ENCODE assay signal across 10 mouse cellular contexts in genomic region chr9:27791639-27791966, GRCm38 (mm10). TPM values are rescaled to one million over a fixed set of nuclear protein-coding genes. Genes with fewer than 3 reads are reported as not detected.
DNase-seq lines count a peak whose midpoint lies in the region; ATAC-seq lines count a peak whose summit lies in the region.
"Had no signal": no experiment of that assay in that cellular context is flagged by ENCODE, and none has a peak within 500 bp of the region (broad histone marks: within the 10 kb centered on the region; RNA-seq: fewer than 3 reads in every experiment).

No protein-coding gene starts in this region.

- H3K36me3 ChIP-seq in heart, embryonic 12.5 days = no peaks in the 10 kb centered on the region
- no peaks in the 10 kb centered on the region for H3K36me3 ChIP-seq in limb, embryonic 11.5 days (ENCODE audit: control insufficient read depth, insufficient read depth, low read length)
- H3K36me3 ChIP-seq in stomach, embryonic 16.5 days (ENCODE audit: control insufficient read depth, insufficient read depth, low read length) = no peaks in the 10 kb centered on the region

- peaks cover 10% of the 10 kb centered on the region for H3K4me1 ChIP-seq in heart, embryonic 12.5 days (replicated peaks)
- peaks cover 3% of the 10 kb centered on the region; the same call in 1 of the 2 replicates for H3K4me1 ChIP-seq in limb, embryonic 11.5 days (ENCODE audit: control insufficient read depth, insufficient read depth, low read length)
- no peaks in the 10 kb centered on the region for H3K4me1 ChIP-seq in stomach, embryonic 16.5 days (ENCODE audit: control insufficient read depth, insufficient read depth, low read length)

- 0 out of 2 replicates have a peak overlapping the region, but pooled peaks have one; percentile 48 for H3K9ac ChIP-seq in heart, embryonic 12.5 days
- no peak overlapping the region for H3K9ac ChIP-seq in limb, embryonic 11.5 days (ENCODE audit: low read length)
- H3K9ac ChIP-seq in stomach, embryonic 16.5 days (ENCODE audit: low read length) = peak overlapping the region; percentile 27

- no peak for ATAC-seq in heart, embryonic 12.5 days (ENCODE audit: insufficient number of reproducible peaks, low FRiP score)
- no peak for ATAC-seq in limb, embryonic 11.5 days (ENCODE audit: insufficient number of reproducible peaks, low FRiP score, low TSS enrichment, low read depth)
- ATAC-seq in stomach, embryonic 16.5 days (ENCODE audit: insufficient read depth, low FRiP score) = no peak

- H3K27ac ChIP-seq in heart, embryonic 12.5 days (ENCODE audit: poor library complexity, severe bottlenecking) = no peak overlapping the region
- H3K27ac ChIP-seq in limb, embryonic 11.5 days (replicated peaks; ENCODE audit: low read depth, low read length) = no peak overlapping the region
- no peak overlapping the region for H3K27ac ChIP-seq in stomach, embryonic 16.5 days (ENCODE audit: low read length)

- peak overlapping the region; percentile 91 for H3K4me2 ChIP-seq in heart, embryonic 12.5 days
- H3K4me2 ChIP-seq in limb, embryonic 11.5 days (ENCODE audit: low read depth, severe bottlenecking) = peak overlapping the region; percentile 39
- peak overlapping the region; percentile 56 for H3K4me2 ChIP-seq in stomach, embryonic 16.5 days (ENCODE audit: low read depth, low read length)

- DNase-seq in heart, adult 8-10 months (ENCODE audit: low spot score) = no peak
- DNase-seq in right cerebral cortex, postnatal 14 days = peak; percentile 22
- no peak for DNase-seq in right cerebral cortex, postnatal 25 days
- DNase-seq in limb, embryonic 11.5 days (ENCODE audit: low spot score) = peak; percentile 43
- no peak for DNase-seq in thymus, postnatal 0 days (ENCODE audit: low spot score)
- no peak for DNase-seq in left cerebral cortex, adult 18-20 months (ENCODE audit: low spot score in 2 of 2)
- DNase-seq: adrenal gland, adult 2 months; kidney, postnatal 14 days had no signal

- peak overlapping the region; percentile 45 for H3K4me3 ChIP-seq in heart, embryonic 12.5 days
- H3K4me3 ChIP-seq in limb, embryonic 11.5 days (ENCODE audit: low read depth, low read length) = peak overlapping the region; percentile 12
- H3K4me3 ChIP-seq in stomach, embryonic 16.5 days (replicated peaks; ENCODE audit: low read length) = peak overlapping the region; percentile 43

- WGBS in heart, embryonic 12.5 days = 4% methylated on average over 12 of the region's 12 CpGs
- 4% methylated on average over 12 of the region's 12 CpGs for WGBS in limb, embryonic 11.5 days
- WGBS in stomach, embryonic 16.5 days = 3% methylated on average over 12 of the region's 12 CpGs

- H3K9me3 ChIP-seq in heart, embryonic 12.5 days (replicated peaks) = no peaks in the 10 kb centered on the region
- H3K9me3 ChIP-seq in limb, embryonic 11.5 days (ENCODE audit: control insufficient read depth, low read length) = no peaks in the 10 kb centered on the region
- H3K9me3 ChIP-seq in stomach, embryonic 16.5 days (replicated peaks; ENCODE audit: control insufficient read depth, low read length) = no peaks in the 10 kb centered on the region

- peaks cover 34% of the 10 kb centered on the region for H3K27me3 ChIP-seq in heart, embryonic 12.5 days (replicated peaks)
- peaks cover 31% of the 10 kb centered on the region for H3K27me3 ChIP-seq in limb, embryonic 11.5 days (ENCODE audit: control insufficient read depth, insufficient read depth, low read length)
- peaks cover 26% of the 10 kb centered on the region for H3K27me3 ChIP-seq in stomach, embryonic 16.5 days (ENCODE audit: control insufficient read depth, insufficient read depth, low read length)

RNA-seq across cellular contexts. Expression of gene Opcml, which starts 1.0 kb away (rescaled TPM):
- 1.4 and 1.5 TPM in 2 replicates for polyA plus RNA-seq in heart, embryonic 12.5 days (2016; fragmentation: Nextera tagmentation; extraction: Ambion mirVana)
- total RNA-seq in heart, adult 8-10 months (2022) = 1 to 10 TPM in 3 of 4 experiments, under 1 TPM in 1; 0.87 to 1.2 (median 1.1) TPM
- polyA plus RNA-seq in limb, embryonic 11.5 days (2014; fragmentation: Nextera tagmentation; extraction: Ambion mirVana) = 0.20 and 0.26 TPM in 2 replicates
- polyA plus RNA-seq in stomach, embryonic 16.5 days (2015; fragmentation: Nextera tagmentation; extraction: Ambion mirVana) = 2.8 and 3.3 TPM in 2 replicates
- polyA plus RNA-seq in thymus, postnatal 0 days (2015; fragmentation: Nextera tagmentation; extraction: Ambion mirVana) = 9.0 and 10.8 TPM in 2 replicates
- total RNA-seq in left cerebral cortex, adult 18-20 months (2021) = 100 to 1,000 TPM; 210 to 230 TPM

Comparison
In these comparisons a context has a peak if more than half of its experiments do, and no peak if none do; other contexts are left out.
1. DNase-seq: peak in right cerebral cortex, postnatal 14 days (single experiment) and limb, embryonic 11.5 days (single experiment); none in heart, adult 8-10 months (single experiment), right cerebral cortex, postnatal 25 days (single experiment), thymus, postnatal 0 days (single experiment) and left cerebral cortex, adult 18-20 months (0 of 2).
2. H3K4me2 ChIP-seq: peak in every context shown above with its lines; median percentile 91 in heart, embryonic 12.5 days; 56 in stomach, embryonic 16.5 days; 39 in limb, embryonic 11.5 days.
3. Peak in every context shown above with its lines, with median percentiles within 50 percentile points of each other: H3K4me3 ChIP-seq.